ENCODE assay signal across 9 mouse cellular contexts in the genomic region with DNA sequence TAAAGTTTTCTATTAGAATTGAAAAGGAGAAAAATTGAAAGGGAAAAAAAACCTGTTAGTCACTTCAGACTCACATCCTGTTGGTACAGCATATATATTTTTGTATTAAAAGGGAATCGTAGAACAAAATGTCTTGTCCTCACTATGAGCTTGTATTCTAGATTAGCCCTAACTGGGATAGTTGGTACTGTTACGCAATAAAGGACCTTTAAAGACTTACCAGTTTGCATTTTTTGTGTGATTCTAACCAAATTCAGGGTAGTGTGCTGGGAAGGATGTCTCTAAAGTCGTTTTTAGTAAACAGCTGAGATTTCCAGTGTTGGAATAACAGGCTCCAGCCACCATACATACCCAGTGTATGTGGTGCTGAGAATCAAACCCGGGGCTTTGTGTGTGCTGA. TPM values are rescaled to one million over a fixed set of nuclear protein-coding genes. Genes with fewer than 3 reads are reported as not detected.
DNase-seq lines count a peak whose midpoint lies in the region; ATAC-seq and TF ChIP-seq lines count a peak whose summit lies in the region.
"Had no signal": no experiment of that assay in that cellular context is flagged by ENCODE, and none has a peak within 500 bp of the region (broad histone marks: within the 10 kb centered on the region; RNA-seq: fewer than 3 reads in every experiment).

No protein-coding gene starts in this region.

- peak overlapping the region; percentile 70 for H3K4me2 ChIP-seq in embryonic facial prominence, embryonic 12.5 days (replicated peaks)
- H3K4me2 ChIP-seq in hindbrain, embryonic 16.5 days (ENCODE audit: low read length): peak overlapping the region; percentile 24
- H3K4me2 ChIP-seq in midbrain, embryonic 14.5 days (ENCODE audit: low read length): peak overlapping the region; percentile 63

- 84% methylated on average over 4 of the region's 4 CpGs for WGBS in embryonic facial prominence, embryonic 12.5 days
- 85% methylated on average over 4 of the region's 4 CpGs for WGBS in hindbrain, embryonic 16.5 days
- WGBS in midbrain, embryonic 14.5 days: 88% methylated on average over 4 of the region's 4 CpGs

- peaks cover 14% of the 10 kb centered on the region; the same call in 1 of the 2 replicates for H3K4me1 ChIP-seq in embryonic facial prominence, embryonic 12.5 days
- peaks cover 17% of the 10 kb centered on the region for H3K4me1 ChIP-seq in hindbrain, embryonic 16.5 days (ENCODE audit: control insufficient read depth, insufficient read depth, low read depth, low read length)
- peaks cover 26% of the 10 kb centered on the region for H3K4me1 ChIP-seq in midbrain, embryonic 14.5 days (ENCODE audit: control insufficient read depth, insufficient read depth, low read length)

- H3K27me3 ChIP-seq in embryonic facial prominence, embryonic 12.5 days: no peaks in the 10 kb centered on the region
- no peaks in the 10 kb centered on the region for H3K27me3 ChIP-seq in hindbrain, embryonic 16.5 days (replicated peaks; ENCODE audit: control insufficient read depth, insufficient read depth, low read length)
- H3K27me3 ChIP-seq in midbrain, embryonic 14.5 days (ENCODE audit: control insufficient read depth, insufficient read depth, low read length): no peaks in the 10 kb centered on the region

- no peak for TF ChIP-seq CTCF in layer of hippocampus, adult 2 months (conservative IDR thresholded peaks at IDR 0.05)

- H3K9me3 ChIP-seq in embryonic facial prominence, embryonic 12.5 days: no peaks in the 10 kb centered on the region
- H3K9me3 ChIP-seq in hindbrain, embryonic 16.5 days (ENCODE audit: control insufficient read depth, low read length): no peaks in the 10 kb centered on the region
- no peaks in the 10 kb centered on the region for H3K9me3 ChIP-seq in midbrain, embryonic 14.5 days (ENCODE audit: control insufficient read depth, low read length)

- peak overlapping the region; percentile 87 for H3K4me3 ChIP-seq in layer of hippocampus, adult 2 months
- H3K4me3 ChIP-seq in embryonic facial prominence, embryonic 12.5 days: no peak overlapping the region
- no peak overlapping the region for H3K4me3 ChIP-seq in hindbrain, embryonic 16.5 days (ENCODE audit: low read length)
- peak overlapping the region; percentile 79; the same call in 1 of the 2 replicates for H3K4me3 ChIP-seq in midbrain, embryonic 14.5 days (replicated peaks; ENCODE audit: low read depth, low read length)

- no peak for DNase-seq in layer of hippocampus, adult 2 months (ENCODE audit: low spot score in 2 of 2)
- DNase-seq in layer of hippocampus, adult 9-11 months: no peak
- DNase-seq in midbrain, embryonic 14.5 days: no peak
- DNase-seq in thymus, postnatal 4 days: no peak
- no peak for DNase-seq in thymus, postnatal 25 days
- no peak for DNase-seq in left cerebral cortex, adult 18-20 months (ENCODE audit: low spot score in 2 of 2)
- DNase-seq: right cerebral cortex, adult 18-20 months had no signal

- no peak for ATAC-seq in embryonic facial prominence, embryonic 12.5 days (ENCODE audit: insufficient number of reproducible peaks, insufficient read depth, low FRiP score, low TSS enrichment)
- ATAC-seq in hindbrain, embryonic 16.5 days: no peak
- no peak for ATAC-seq in midbrain, embryonic 14.5 days (ENCODE audit: low FRiP score, low TSS enrichment)

- peaks cover 15% of the 10 kb centered on the region; the same call in 1 of the 2 replicates for H3K36me3 ChIP-seq in embryonic facial prominence, embryonic 12.5 days
- no peaks in the 10 kb centered on the region for H3K36me3 ChIP-seq in hindbrain, embryonic 16.5 days (ENCODE audit: control insufficient read depth, insufficient read depth, low read length)
- peaks cover 9% of the 10 kb centered on the region for H3K36me3 ChIP-seq in midbrain, embryonic 14.5 days (ENCODE audit: control insufficient read depth, insufficient read depth, low read length)

- H3K9ac ChIP-seq in embryonic facial prominence, embryonic 12.5 days: no peak overlapping the region
- H3K9ac ChIP-seq in hindbrain, embryonic 16.5 days (ENCODE audit: low read depth, low read length): no peak overlapping the region
- no peak overlapping the region for H3K9ac ChIP-seq in midbrain, embryonic 14.5 days (replicated peaks; ENCODE audit: low read length)

- no peak overlapping the region for H3K27ac ChIP-seq in layer of hippocampus, adult 2 months
- H3K27ac ChIP-seq in embryonic facial prominence, embryonic 12.5 days: no peak overlapping the region
- no peak overlapping the region for H3K27ac ChIP-seq in hindbrain, embryonic 16.5 days (ENCODE audit: low read depth, low read length)
- H3K27ac ChIP-seq in midbrain, embryonic 14.5 days (replicated peaks; ENCODE audit: low read depth, low read length): no peak overlapping the region

RNA-seq across cellular contexts. Expression of gene Bclaf1, which starts 1.7 kb away (rescaled TPM):
- 100 to 1,000 TPM; 139 to 143 TPM for total RNA-seq in layer of hippocampus, adult 2 months (2021)
- 153 and 156 TPM in 2 replicates for polyA plus RNA-seq in embryonic facial prominence, embryonic 12.5 days (2016; fragmentation: Nextera tagmentation; extraction: Ambion mirVana)
- polyA plus RNA-seq in hindbrain, embryonic 16.5 days (2015; fragmentation: Nextera tagmentation; extraction: Ambion mirVana): 89.5 and 97.1 TPM in 2 replicates
- 113 and 148 TPM in 2 replicates for polyA plus RNA-seq in midbrain, embryonic 14.5 days (2014; fragmentation: Nextera tagmentation; extraction: Ambion mirVana)
- 100 to 1,000 TPM; 111 to 116 TPM for total RNA-seq in left cerebral cortex, adult 18-20 months (2021)

RNA-seq across cellular contexts. Expression of gene Mtfr2, which starts 33.6 kb away (rescaled TPM):
- total RNA-seq in layer of hippocampus, adult 2 months (2021): under 1 TPM; 0.49 to 0.67 TPM
- polyA plus RNA-seq in embryonic facial prominence, embryonic 12.5 days (2016; fragmentation: Nextera tagmentation; extraction: Ambion mirVana): 2.3 and 2.7 TPM in 2 replicates
- 0.61 and 0.96 TPM in 2 replicates for polyA plus RNA-seq in hindbrain, embryonic 16.5 days (2015; fragmentation: Nextera tagmentation; extraction: Ambion mirVana)
- 0.47 and 0.68 TPM in 2 replicates for polyA plus RNA-seq in midbrain, embryonic 14.5 days (2014; fragmentation: Nextera tagmentation; extraction: Ambion mirVana)
- under 1 TPM; 0.53 to 0.54 TPM for total RNA-seq in left cerebral cortex, adult 18-20 months (2021)

Comparison
In these comparisons a context has a peak if more than half of its experiments do, and no peak if none do; other contexts are left out.
1. H3K4me3 ChIP-seq: peak in layer of hippocampus, adult 2 months (single experiment) and midbrain, embryonic 14.5 days (single experiment); none in embryonic facial prominence, embryonic 12.5 days (single experiment) and hindbrain, embryonic 16.5 days (single experiment).
2. Peak in every context shown above with its lines, with median percentiles within 50 percentile points of each other: H3K4me2 ChIP-seq.